Mouse (Mus musculus) forebrain, embryonic 10.5 days (tissue): ENCODE measurements around the gene Cdkal1. TPM values are rescaled to one million over a fixed set of nuclear protein-coding genes. Genes with fewer than 3 reads are reported as not detected.

Source experiments
- DNase-seq: peaks from one replicate; pipeline ENCODE4 v3.0.0-alpha.2; 2017; ENCODE audit warnings: low spot score; ENCODE audit errors: extremely low spot score
- H3K27ac ChIP-seq: fragments of 300-500 bp; sonication (generic); 2 replicates; pipeline ENCODE4 v1.5.1; 2016; ENCODE audit warnings: mild to moderate bottlenecking
- H3K27me3 ChIP-seq: fragments of 300-500 bp; sonication (generic); 2 replicates; pipeline ENCODE4 v1.6.1; 2016; ENCODE audit warnings: mild to moderate bottlenecking; ENCODE audit not compliant: poor library complexity, severe bottlenecking
- H3K36me3 ChIP-seq: fragments of 300-500 bp; sonication (generic); replicated peaks from 2 replicates; pipeline ENCODE4 v1.6.1; 2016; ENCODE audit warnings: mild to moderate bottlenecking, moderate library complexity
- H3K4me1 ChIP-seq: fragments of 300-500 bp; sonication (generic); 2 replicates; pipeline ENCODE4 v1.6.1; 2016
- H3K4me3 ChIP-seq: fragments of 300-500 bp; sonication (generic); 2 replicates; pipeline ENCODE4 v1.5.1; 2016; ENCODE audit warnings: mild to moderate bottlenecking, moderate library complexity
- H3K9me3 ChIP-seq: fragments of 300-500 bp; sonication (generic); 2 replicates; pipeline ENCODE4 v1.6.1; 2016; ENCODE audit warnings: mild to moderate bottlenecking, moderate library complexity
- WGBS: fragments of 180-500 bp; shearing (Covaris S2); methylation state at CpG from one replicate; pipeline ENCODE4 v1.1.7; 2016; 5-methylcytosine and 5-hydroxymethylcytosine counted together
- polyA plus RNA-seq: library from polyadenylated mRNA; unstranded; fragments of >200 nt; fragmentation: Nextera tagmentation; extraction: Ambion mirVana; gene quantifications from 2 replicates; pipeline ENCODE4 v1.2.1, GENCODE M21; 2016

The Cdkal1 gene
- polyA plus RNA-seq, 1 experiment from 2014 or later = 34.3 TPM

- Histone ChIP-seq H3K9me3 (peaks cover 7% of the 10 kb centered on the region), H3K4me3 (no peak overlapping the region), H3K36me3 (peaks cover 14% of the 10 kb centered on the region), H3K4me1 (peaks cover 30% of the 10 kb centered on the region), H3K27me3 (no peaks in the 10 kb centered on the region), H3K27ac (no peak overlapping the region)
- WGBS = 89% methylated on average over 9 of the region's 9 CpGs
- no peak for DNase-seq
Observed at GRCm38 (mm10) chr13:29351023-29351684, 504.3 kb downstream of the Cdkal1 start.

GRCm38 (mm10) chr13:29350004-29350403 is 505.5 kb downstream of the Cdkal1 start:
- peaks cover 19% of the 10 kb centered on the region for H3K4me1 ChIP-seq
- H3K27ac ChIP-seq = no peak overlapping the region

GRCm38 (mm10) chr13:29349386-29349961 is 506.0 kb downstream of the Cdkal1 start:
- whole genome bisulfite sequencing = 87% methylated on average over 7 of the region's 7 CpGs
- Histone ChIP-seq H3K9me3 (peaks cover 7% of the 10 kb centered on the region), H3K36me3 (peaks cover 14% of the 10 kb centered on the region), H3K4me1 (peaks cover 16% of the 10 kb centered on the region; the same call in 1 of the 2 replicates), H3K4me3 (no peak overlapping the region), H3K27ac (no peak overlapping the region), H3K27me3 (no peaks in the 10 kb centered on the region)
- no peak for DNase-seq

More at GRCm38 (mm10) chr13:29350004-29350403, 505.5 kb downstream of the Cdkal1 start:
- H3K27me3 ChIP-seq = no peaks in the 10 kb centered on the region
- peaks cover 7% of the 10 kb centered on the region for H3K9me3 ChIP-seq
- 71% methylated on average over 4 of the region's 4 CpGs for WGBS
- no peak for DNase-seq
- H3K4me3 ChIP-seq = no peak overlapping the region
- peaks cover 14% of the 10 kb centered on the region for H3K36me3 ChIP-seq

GRCm38 (mm10) chr13:29348331-29348730 is 507.1 kb downstream of the Cdkal1 start:
- peaks cover 7% of the 10 kb centered on the region for H3K9me3 ChIP-seq
- no peak for DNase-seq
- whole genome bisulfite sequencing = 92% methylated on average over 3 of the region's 3 CpGs
- no peak overlapping the region for H3K4me3 ChIP-seq
- peaks cover 14% of the 10 kb centered on the region for H3K36me3 ChIP-seq
- peaks cover 16% of the 10 kb centered on the region; the same call in 1 of the 2 replicates for H3K4me1 ChIP-seq
- no peaks in the 10 kb centered on the region for H3K27me3 ChIP-seq
- H3K27ac ChIP-seq = no peak overlapping the region

- Histone ChIP-seq H3K27ac (no peak overlapping the region), H3K27me3 (no peaks in the 10 kb centered on the region), H3K4me3 (no peak overlapping the region), H3K9me3 (no peaks in the 10 kb centered on the region), H3K4me1 (no peaks in the 10 kb centered on the region), H3K36me3 (no peaks in the 10 kb centered on the region)
- no peak for DNase-seq
- 90% methylated on average over 6 of the region's 6 CpGs for WGBS
Observed at GRCm38 (mm10) chr13:29332640-29333412, 522.6 kb downstream of the Cdkal1 start.

GRCm38 (mm10) chr13:29325946-29326345 is 529.5 kb downstream of the Cdkal1 start:
- Histone ChIP-seq H3K27me3 (no peaks in the 10 kb centered on the region), H3K36me3 (no peaks in the 10 kb centered on the region), H3K4me3 (no peak overlapping the region), H3K4me1 (peaks cover 6% of the 10 kb centered on the region), H3K9me3 (no peaks in the 10 kb centered on the region), H3K27ac (no peak overlapping the region)
- WGBS = 91% methylated on average over 4 of the region's 4 CpGs
- DNase-seq = no peak

- Histone ChIP-seq H3K9me3 (no peaks in the 10 kb centered on the region), H3K27ac (no peak overlapping the region), H3K27me3 (no peaks in the 10 kb centered on the region), H3K4me1 (no peaks in the 10 kb centered on the region), H3K36me3 (no peaks in the 10 kb centered on the region), H3K4me3 (no peak overlapping the region)
- no peak for DNase-seq
- WGBS = 88% methylated on average over 2 of the region's 2 CpGs
Observed at GRCm38 (mm10) chr13:29320421-29320820, 535.1 kb downstream of the Cdkal1 start.

- H3K27ac ChIP-seq = no peak overlapping the region
- WGBS = 93% methylated on average over 1 of the region's 1 CpGs
Observed at GRCm38 (mm10) chr13:29317703-29318102, 537.8 kb downstream of the Cdkal1 start.

GRCm38 (mm10) chr13:29316271-29316670 is 539.2 kb downstream of the Cdkal1 start:
- Histone ChIP-seq H3K27me3 (no peaks in the 10 kb centered on the region), H3K4me3 (no peak overlapping the region), H3K4me1 (peaks cover 28% of the 10 kb centered on the region), H3K27ac (no peak overlapping the region), H3K9me3 (no peaks in the 10 kb centered on the region), H3K36me3 (no peaks in the 10 kb centered on the region)
- no peak for DNase-seq
- 91% methylated on average over 5 of the region's 5 CpGs for WGBS

More at GRCm38 (mm10) chr13:29317703-29318102, 537.8 kb downstream of the Cdkal1 start:
- H3K4me1 ChIP-seq = peaks cover 14% of the 10 kb centered on the region
- no peak for DNase-seq
- H3K36me3 ChIP-seq = no peaks in the 10 kb centered on the region
- no peaks in the 10 kb centered on the region for H3K27me3 ChIP-seq
- H3K4me3 ChIP-seq = no peak overlapping the region
- no peaks in the 10 kb centered on the region for H3K9me3 ChIP-seq

GRCm38 (mm10) chr13:29312026-29312425 is 543.4 kb downstream of the Cdkal1 start:
- no peak for DNase-seq
- Histone ChIP-seq H3K4me1 (peaks cover 38% of the 10 kb centered on the region), H3K9me3 (no peaks in the 10 kb centered on the region), H3K4me3 (no peak overlapping the region), H3K27me3 (no peaks in the 10 kb centered on the region), H3K27ac (no peak overlapping the region), H3K36me3 (no peaks in the 10 kb centered on the region)
- WGBS = 49% methylated on average over 2 of the region's 2 CpGs

GRCm38 (mm10) chr13:29307420-29307819 is 548.1 kb downstream of the Cdkal1 start:
- Histone ChIP-seq H3K27me3 (no peaks in the 10 kb centered on the region), H3K4me1 (peaks cover 22% of the 10 kb centered on the region), H3K9me3 (no peaks in the 10 kb centered on the region), H3K4me3 (no peak overlapping the region), H3K27ac (no peak overlapping the region), H3K36me3 (no peaks in the 10 kb centered on the region)
- DNase-seq = no peak
- 45% methylated on average over 6 of the region's 6 CpGs for WGBS

- H3K4me1 ChIP-seq = no peaks in the 10 kb centered on the region
- H3K36me3 ChIP-seq = no peaks in the 10 kb centered on the region
- WGBS = 88% methylated on average over 9 of the region's 9 CpGs
- no peaks in the 10 kb centered on the region for H3K27me3 ChIP-seq
- H3K9me3 ChIP-seq = no peaks in the 10 kb centered on the region
- no peak overlapping the region for H3K27ac ChIP-seq
- DNase-seq = no peak
- H3K4me3 ChIP-seq = no peak overlapping the region
Observed at GRCm38 (mm10) chr13:29292608-29293240, 562.8 kb downstream of the Cdkal1 start.
